Comparison of ENCODE assay signal across 12 mouse cellular contexts in genomic region chr2:132692320-132692719, GRCm38 (mm10). TPM values are rescaled to one million over a fixed set of nuclear protein-coding genes. Genes with fewer than 3 reads are reported as not detected.
DNase-seq lines count a peak whose midpoint lies in the region; ATAC-seq lines count a peak whose summit lies in the region.
"Had no signal": no experiment of that assay in that cellular context is flagged by ENCODE, and none has a peak within 500 bp of the region (broad histone marks: within the 10 kb centered on the region; RNA-seq: fewer than 3 reads in every experiment).

No protein-coding gene starts in this region.

- no peaks in the 10 kb centered on the region for H3K27me3 ChIP-seq in midbrain, embryonic 11.5 days (ENCODE audit: control insufficient read depth, insufficient read depth, low read length)
- no peaks in the 10 kb centered on the region for H3K27me3 ChIP-seq in midbrain, embryonic 10.5 days (ENCODE audit: low read depth, poor library complexity, severe bottlenecking)
- no peaks in the 10 kb centered on the region for H3K27me3 ChIP-seq in neural tube, embryonic 15.5 days (replicated peaks)
- H3K27me3 ChIP-seq: megakaryocyte, embryonic 14.5 days had no signal

- no peak for ATAC-seq in midbrain, embryonic 11.5 days (ENCODE audit: low FRiP score)
- ATAC-seq in granulocyte monocyte progenitor cell, adult 5-6 weeks (replicated peaks; ENCODE audit: poor library complexity, severe bottlenecking): peak; percentile 28
- no peak for ATAC-seq in neural tube, embryonic 15.5 days (ENCODE audit: low FRiP score)

- 48% methylated on average over 1 of the region's 1 CpGs for WGBS in midbrain, embryonic 11.5 days
- 63% methylated on average over 1 of the region's 1 CpGs for WGBS in midbrain, embryonic 10.5 days
- 71% methylated on average over 1 of the region's 1 CpGs for WGBS in neural tube, embryonic 15.5 days

- H3K4me1 ChIP-seq in midbrain, embryonic 11.5 days (ENCODE audit: control insufficient read depth, insufficient read depth, low read length): no peaks in the 10 kb centered on the region; the same call in 1 of the 2 replicates
- peaks cover 16% of the 10 kb centered on the region for H3K4me1 ChIP-seq in midbrain, embryonic 10.5 days
- H3K4me1 ChIP-seq in neural tube, embryonic 15.5 days: peaks cover 13% of the 10 kb centered on the region

- DNase-seq in midbrain, embryonic 11.5 days (ENCODE audit: low spot score, missing footprints): peak; percentile 14
- no peak for DNase-seq in midbrain, embryonic 10.5 days (ENCODE audit: low spot score)
- peak; percentile 42 for DNase-seq in lung, postnatal 14 days
- DNase-seq in kidney, postnatal 14 days: no peak
- no peak for DNase-seq in kidney, postnatal 25 days
- DNase-seq: cerebellum, postnatal 36 days; right cerebral cortex, adult 18-20 months had no signal

- no peak overlapping the region for H3K4me3 ChIP-seq in midbrain, embryonic 11.5 days (ENCODE audit: low read depth, low read length)
- H3K4me3 ChIP-seq in midbrain, embryonic 10.5 days: no peak overlapping the region
- H3K4me3 ChIP-seq in neural tube, embryonic 15.5 days (replicated peaks): no peak overlapping the region
- H3K4me3 ChIP-seq: myocyte had no signal

- no peaks in the 10 kb centered on the region for H3K9me3 ChIP-seq in midbrain, embryonic 11.5 days (ENCODE audit: control insufficient read depth, low read length)
- H3K9me3 ChIP-seq in midbrain, embryonic 10.5 days (replicated peaks): no peaks in the 10 kb centered on the region
- H3K9me3 ChIP-seq in neural tube, embryonic 15.5 days (replicated peaks): no peaks in the 10 kb centered on the region
- H3K9me3 ChIP-seq: megakaryocyte, embryonic 14.5 days had no signal

- H3K27ac ChIP-seq in midbrain, embryonic 11.5 days (ENCODE audit: low read depth, low read length): no peak overlapping the region
- H3K27ac ChIP-seq in midbrain, embryonic 10.5 days (replicated peaks): no peak overlapping the region
- H3K27ac ChIP-seq in neural tube, embryonic 15.5 days (replicated peaks): no peak overlapping the region
- H3K27ac ChIP-seq: kidney, postnatal 0 days had no signal

- no peak overlapping the region for H3K9ac ChIP-seq in midbrain, embryonic 11.5 days (ENCODE audit: low read length)
- H3K9ac ChIP-seq in neural tube, embryonic 15.5 days (replicated peaks): no peak overlapping the region

- no peaks in the 10 kb centered on the region for H3K36me3 ChIP-seq in midbrain, embryonic 11.5 days (ENCODE audit: control insufficient read depth, insufficient read depth, low read length)
- peaks cover 9% of the 10 kb centered on the region for H3K36me3 ChIP-seq in midbrain, embryonic 10.5 days
- H3K36me3 ChIP-seq in neural tube, embryonic 15.5 days: peaks cover 21% of the 10 kb centered on the region; the same call in 1 of the 2 replicates

- H3K4me2 ChIP-seq in midbrain, embryonic 11.5 days: no peak overlapping the region
- H3K4me2 ChIP-seq in neural tube, embryonic 15.5 days: no peak overlapping the region

RNA-seq across cellular contexts. Expression of gene Shld1, which starts 5.6 kb away (rescaled TPM):
- 17.9 and 20.5 TPM in 2 replicates for polyA plus RNA-seq in midbrain, embryonic 11.5 days (2014; fragmentation: Nextera tagmentation; extraction: Ambion mirVana)
- polyA plus RNA-seq in midbrain, embryonic 10.5 days (2016; fragmentation: Nextera tagmentation; extraction: Ambion mirVana): 16.4 and 20.4 TPM in 2 replicates
- total RNA-seq in granulocyte monocyte progenitor cell, adult 5-6 weeks (2014; fragmentation: Nextera tagmentation): 5.2 and 7.5 TPM in 2 replicates
- 10.3 and 11.0 TPM in 2 replicates for total RNA-seq in granulocyte monocyte progenitor cell, adult 5-6 weeks (2017)
- 20.7 and 23.3 TPM in 2 replicates for polyA plus RNA-seq in neural tube, embryonic 15.5 days (2015; fragmentation: Nextera tagmentation; extraction: Ambion mirVana)

Comparison
In these comparisons a context has a peak if more than half of its experiments do, and no peak if none do; other contexts are left out.
1. DNase-seq: peak in midbrain, embryonic 11.5 days (single experiment) and lung, postnatal 14 days (single experiment); none in midbrain, embryonic 10.5 days (single experiment), kidney, postnatal 14 days (single experiment) and kidney, postnatal 25 days (0 of 2).